Mouse (Mus musculus) MEL (cell line): ENCODE results near the gene Ttc17. TPM values are rescaled to one million over a fixed set of nuclear protein-coding genes. Genes with fewer than 3 reads are reported as not detected.

Experiments
- DNase-seq: peaks from one replicate; pipeline ENCODE4 v3.0.0; 2011; ENCODE audit warnings: low read depth, low spot score
- H3K27ac ChIP-seq: 2 replicates; pipeline ENCODE4 v1.5.1; 2012; ENCODE audit warnings: low read depth, mild to moderate bottlenecking, control low read depth, low read length, moderate library complexity; ENCODE audit not compliant: control insufficient read depth
- H3K27me3 ChIP-seq, 2 experiments: fragments of 150-350 bp in 1 of 2; sonication (generic) in 1 of 2; 2 replicates each; pipeline ENCODE4 v1.6.1; 2012; ENCODE audit warnings: low read length in 2 of 2, mild to moderate bottlenecking in 2 of 2, improper control_type of control experiment in 1 of 2, moderate library complexity in 1 of 2; ENCODE audit not compliant: insufficient read depth in 2 of 2, control insufficient read depth in 1 of 2
- H3K36me3 ChIP-seq, 2 experiments: 2 replicates each; pipeline ENCODE4 v1.6.1; 2012 to 2014; ENCODE audit warnings: low read length in 2 of 2, improper control_type of control experiment in 1 of 2, inconsistent platforms in 1 of 2, mild to moderate bottlenecking in 1 of 2; ENCODE audit not compliant: insufficient read depth in 2 of 2, control insufficient read depth in 1 of 2
- H3K4me1 ChIP-seq, 2 experiments: fragments of 150-350 bp in 1 of 2; sonication (generic) in 1 of 2; 2 replicates each; pipeline ENCODE4 v1.6.1; 2012; ENCODE audit warnings: low read length in 2 of 2, improper control_type of control experiment in 1 of 2, mild to moderate bottlenecking in 1 of 2; ENCODE audit not compliant: insufficient read depth in 2 of 2, control insufficient read depth in 1 of 2
- H3K4me3 ChIP-seq, 2 experiments: fragments of 150-350 bp in 1 of 2; sonication (generic) in 1 of 2; 2 replicates each; pipeline ENCODE4 v1.5.1; 2012; ENCODE audit warnings: low read depth in 2 of 2, low read length in 2 of 2, mild to moderate bottlenecking in 2 of 2, moderate library complexity in 2 of 2, control low read depth in 1 of 2, improper control_type of control experiment in 1 of 2; ENCODE audit not compliant: control insufficient read depth in 1 of 2, insufficient read depth in 1 of 2
- H3K79me2 ChIP-seq: 2 replicates; pipeline ENCODE4 v1.6.1; 2012; ENCODE audit warnings: mild to moderate bottlenecking, low read length, moderate library complexity; ENCODE audit not compliant: control insufficient read depth, poor library complexity, insufficient read depth
- H3K9ac ChIP-seq: 2 replicates; pipeline ENCODE4 v1.6.1; 2012; ENCODE audit warnings: low read depth, mild to moderate bottlenecking, control low read depth, low read length, moderate library complexity; ENCODE audit not compliant: control insufficient read depth, poor library complexity, severe bottlenecking
- H3K9me3 ChIP-seq: fragments of 150-350 bp; sonication (generic); replicated peaks from 2 replicates; pipeline ENCODE4 v1.6.1; 2012; ENCODE audit warnings: mild to moderate bottlenecking, low read length, improper control_type of control experiment, moderate library complexity; ENCODE audit not compliant: insufficient read depth
- CHD1 ChIP-seq: IDR thresholded peaks from 2 replicates; pipeline ENCODE4 v1.6.1; 2012; ENCODE audit warnings: low read depth, mild to moderate bottlenecking, inconsistent platforms, low read length, improper control_type of control experiment
- EP300 ChIP-seq, 2 experiments: IDR thresholded peaks; 2 replicates each; pipeline ENCODE4 v1.6.1; 2011; ENCODE audit warnings: improper control_type of control experiment in 2 of 2, low read length in 2 of 2, low read depth in 1 of 2, mild to moderate bottlenecking in 1 of 2
- GABPA ChIP-seq: IDR thresholded peaks from 2 replicates; pipeline ENCODE4 v1.6.1; 2012; ENCODE audit warnings: low read depth, mild to moderate bottlenecking, inconsistent platforms, low read length, improper control_type of control experiment, moderate library complexity
- GATA1 ChIP-seq: IDR thresholded peaks from 2 replicates; pipeline ENCODE4 v1.6.1; 2011; ENCODE audit warnings: low read depth, low read length, improper control_type of control experiment
- HCFC1 ChIP-seq: IDR thresholded peaks from 2 replicates; pipeline ENCODE4 v1.6.1; 2012; ENCODE audit warnings: low read depth, mild to moderate bottlenecking, inconsistent platforms, low read length, improper control_type of control experiment, moderate library complexity
- JUND ChIP-seq: IDR thresholded peaks from 2 replicates; pipeline ENCODE4 v1.6.1; 2011; ENCODE audit warnings: low read depth, mild to moderate bottlenecking, improper control_type of control experiment, low read length
- KAT2A ChIP-seq: conservative IDR thresholded peaks from 2 replicates; pipeline ENCODE4 v1.6.1; 2012; ENCODE audit warnings: low read depth, low read length, improper control_type of control experiment, inconsistent platforms
- MEF2A ChIP-seq: IDR thresholded peaks from 2 replicates; pipeline ENCODE4 v1.6.1; 2014; ENCODE audit warnings: low read depth, mild to moderate bottlenecking, inconsistent platforms, low read length, improper control_type of control experiment; ENCODE audit not compliant: poor library complexity, insufficient replicate concordance, severe bottlenecking; ENCODE audit errors: extremely low read depth
- MYB ChIP-seq: IDR thresholded peaks from 2 replicates; pipeline ENCODE4 v1.6.1; 2011; ENCODE audit warnings: mild to moderate bottlenecking, low read depth, low read length, improper control_type of control experiment
- MYC ChIP-seq: IDR thresholded peaks from 2 replicates; pipeline ENCODE4 v1.6.1; 2011; ENCODE audit warnings: low read depth, mild to moderate bottlenecking, low read length, improper control_type of control experiment, moderate library complexity
- NRF1 ChIP-seq: IDR thresholded peaks from 2 replicates; pipeline ENCODE4 v1.6.1; 2014; ENCODE audit warnings: low read depth, mild to moderate bottlenecking, inconsistent platforms, low read length, improper control_type of control experiment, moderate library complexity; ENCODE audit not compliant: poor library complexity, insufficient read depth, severe bottlenecking
- POLR2AphosphoS5 ChIP-seq: IDR thresholded peaks from 2 replicates; pipeline ENCODE4 v1.6.1; 2012; ENCODE audit warnings: low read depth, borderline replicate concordance, mild to moderate bottlenecking, inconsistent platforms, low read length, moderate library complexity, mixed read lengths
- RAD21 ChIP-seq: IDR thresholded peaks from 2 replicates; pipeline ENCODE4 v1.6.1; 2011; ENCODE audit warnings: mild to moderate bottlenecking, low read depth, low read length, improper control_type of control experiment
- RCOR1 ChIP-seq: IDR thresholded peaks from 2 replicates; pipeline ENCODE4 v1.6.1; 2012; ENCODE audit warnings: low read depth, mild to moderate bottlenecking, inconsistent platforms, low read length, improper control_type of control experiment
- SIN3A ChIP-seq: IDR thresholded peaks from 2 replicates; pipeline ENCODE4 v1.6.1; 2012; ENCODE audit warnings: low read length, improper control_type of control experiment, inconsistent platforms
- SMC3 ChIP-seq: IDR thresholded peaks from 2 replicates; pipeline ENCODE4 v1.6.1; 2011; ENCODE audit warnings: low read depth, low read length, improper control_type of control experiment
- TBP ChIP-seq: IDR thresholded peaks from 2 replicates; pipeline ENCODE4 v1.8.0; 2011; ENCODE audit warnings: low read depth, low read length, improper control_type of control experiment
- TCF12 ChIP-seq: IDR thresholded peaks from 2 replicates; pipeline ENCODE4 v1.6.1; 2014; ENCODE audit warnings: low read depth, mild to moderate bottlenecking, inconsistent platforms, low read length, improper control_type of control experiment, moderate library complexity
- ZC3H11A ChIP-seq: IDR thresholded peaks from 2 replicates; pipeline ENCODE4 v1.6.1; 2012; ENCODE audit warnings: low read depth, mild to moderate bottlenecking, inconsistent platforms, low read length, improper control_type of control experiment
- ZKSCAN1 ChIP-seq: IDR thresholded peaks from 2 replicates; pipeline ENCODE4 v1.6.1; 2012; ENCODE audit warnings: low read depth, mild to moderate bottlenecking, inconsistent platforms, low read length, improper control_type of control experiment, moderate library complexity
- polyA plus RNA-seq, 2 experiments: library from polyadenylated mRNA; stranded (reverse) in 1 of 2; unstranded in 1 of 2; fragments of >175 nt in 1 of 2; fragments of >200 nt in 1 of 2; gene quantifications; 2 replicates each; pipeline versions ENCODE4 v1.2.1 to v1.2.4; 2012; ENCODE audit warnings: low replicate concordance in 2 of 2, low read depth in 1 of 2; ENCODE audit not compliant: insufficient read length in 2 of 2, insufficient read depth in 1 of 2, missing spikeins in 1 of 2
- total RNA-seq: library from RNA; depleted of rRNA; stranded (reverse); fragments of 300-350 nt; gene quantifications from 2 replicates; pipeline ENCODE4 v1.2.3, GENCODE M21; 2012

Gene Ttc17
- total and polyA plus RNA-seq, 3 experiments: 7.0 to 10.2 TPM; not detected in 1

DNA sequence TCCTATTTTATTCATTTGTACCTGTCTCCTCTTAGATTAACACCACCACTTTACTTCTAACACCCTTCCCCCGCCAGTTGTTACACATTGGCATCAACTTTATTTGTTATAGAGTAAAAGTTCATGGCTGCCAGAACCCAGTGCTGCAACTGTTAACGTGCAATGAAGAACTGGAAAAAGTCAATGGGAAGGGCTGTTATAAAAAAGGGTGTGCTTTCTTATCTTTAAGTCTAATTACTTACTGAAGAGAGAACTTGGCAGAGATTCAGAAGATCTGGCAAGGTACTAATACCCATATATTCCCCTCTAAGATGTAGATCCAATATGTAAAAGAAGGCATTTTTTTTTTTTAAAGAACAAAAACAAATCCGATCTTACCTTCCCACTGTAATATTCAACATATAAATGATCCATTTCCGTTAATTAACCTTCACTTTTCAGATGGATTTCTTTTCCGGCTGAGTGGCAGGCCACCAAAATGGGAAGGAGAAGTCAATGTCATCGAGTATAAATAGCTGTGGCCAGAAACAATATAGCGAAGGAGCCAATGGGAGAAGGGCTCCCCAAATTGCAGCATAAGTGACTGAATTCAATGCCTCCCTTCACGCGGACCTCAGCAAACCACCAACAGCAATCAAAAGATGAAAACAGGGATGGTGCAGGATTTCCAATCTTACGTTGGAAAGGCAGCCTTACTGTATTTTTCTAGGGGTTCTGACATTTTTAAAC lies 1.8 kb downstream of the Ttc17 start (continued):
- TF ChIP-seq MYC: no peak
- TF ChIP-seq SIN3A: peak; percentile 62; the same call in 1 of the 2 replicates
- no peak for TF ChIP-seq ZC3H11A
- TF ChIP-seq KAT2A: no peak
- peak in 1 of 2 experiments; percentile 38; a peak in 2 of 4 replicates for TF ChIP-seq EP300 (IDR thresholded peaks at IDR 0.05; ENCODE audit: low read depth in 1 of 2, low read length in 2 of 2)
- TF ChIP-seq ZKSCAN1: no peak
- no peak for TF ChIP-seq JUND
- TF ChIP-seq SMC3: no peak
- peak; percentile 54 for TF ChIP-seq RCOR1
- no peak for TF ChIP-seq HCFC1
- no peak for TF ChIP-seq MYB
- peak; percentile 36; the same call in 1 of the 2 replicates for TF ChIP-seq MEF2A
- TF ChIP-seq GATA1: peak; percentile 75
- TF ChIP-seq NRF1: no peak
- TF ChIP-seq POLR2AphosphoS5: no peak
- TF ChIP-seq CHD1: no peak
- TF ChIP-seq TCF12: peak; percentile 9; the same call in 1 of the 2 replicates
- no peak for TF ChIP-seq GABPA
- no peak for TF ChIP-seq RAD21

DNA sequence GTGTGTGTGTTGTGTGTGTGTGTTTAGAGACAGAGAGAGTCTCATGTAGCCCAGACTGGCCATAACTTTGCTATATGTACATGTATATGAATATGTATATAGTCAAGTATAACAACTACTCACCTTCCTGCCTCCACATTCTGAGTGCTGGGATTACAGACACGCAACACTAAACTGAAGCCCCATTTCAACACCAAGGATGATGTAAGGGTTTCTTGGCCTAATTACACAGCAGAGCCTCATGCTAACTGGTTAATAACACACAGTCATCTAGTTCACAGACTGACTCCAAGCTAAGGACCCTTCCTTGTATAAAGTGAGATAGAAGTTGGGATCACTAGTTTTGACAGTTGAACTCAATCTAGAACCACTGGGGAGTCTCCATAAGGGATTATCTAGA lies 3.9 kb downstream of the Ttc17 start:
- Histone ChIP-seq H3K27ac (no peak overlapping the region), H3K4me3 (no peak overlapping the region), H3K9me3 (no peaks in the 10 kb centered on the region), H3K4me1 (peaks cover 4 to 5% of the 10 kb centered on the region in 2 experiments)
- DNase-seq: no peak
- TF ChIP-seq MYB (no peak), KAT2A (no peak), TBP (no peak)
- TF ChIP-seq, all 39 proteins: peak for 0
- Histone ChIP-seq H3K36me3 (peaks cover 0 to 14% of the 10 kb centered on the region in 2 experiments; a peak in 3 of 4 replicates), H3K27me3 (no peaks in the 10 kb centered on the region), H3K9ac (no peak overlapping the region), H3K79me2 (peaks cover 22% of the 10 kb centered on the region)
